Mouse (Mus musculus) kidney, adult 2 months (tissue): ENCODE measurements around the gene Pik3cg.

Experiments
- CTCF ChIP-seq: fragments of 200-500 bp; conservative IDR thresholded peaks from 2 replicates; pipeline ENCODE4 v1.5.1; 2011; ENCODE audit warnings: low read depth, mild to moderate bottlenecking, control low read depth, low read length, moderate library complexity, mixed read lengths; ENCODE audit not compliant: insufficient read depth, insufficient read length
- POLR2A ChIP-seq: fragments of 200-500 bp; IDR thresholded peaks from one replicate; pipeline ENCODE4 v1.6.1; 2011; ENCODE audit warnings: low read depth, low read length, control low read depth

DNA sequence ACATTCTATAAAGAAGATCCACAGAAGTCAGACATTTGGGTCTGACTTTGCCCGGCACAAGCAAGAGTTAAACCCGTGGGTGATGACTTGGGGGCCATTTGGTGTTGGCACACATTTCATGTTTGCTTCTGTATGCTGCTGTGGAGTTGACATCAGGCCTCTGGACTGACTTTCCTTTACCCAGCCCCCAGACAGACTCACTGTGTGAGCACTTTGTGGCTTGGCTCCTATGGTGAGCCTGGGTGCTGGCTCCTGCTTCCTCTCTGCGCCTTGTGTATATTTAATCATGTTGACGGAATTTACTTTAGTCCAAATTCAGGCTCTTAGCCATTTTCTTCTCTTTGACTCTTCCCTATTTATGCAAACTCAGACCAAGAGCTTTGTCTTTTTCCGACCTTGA, 69.6 kb downstream of the Pik3cg start:
- TF ChIP-seq CTCF (no peak), POLR2A (no peak)
